Mouse (Mus musculus): Measurements from ENCODE around the gene 2310057J18Rik. TPM values are rescaled to one million over a fixed set of nuclear protein-coding genes. Genes with fewer than 3 reads are reported as not detected.
"Not testable (repeated sequence)": the region's sequence is repeated elsewhere in the genome, so short reads cannot be mapped to it uniquely, and the experiment has no call there.

The 2310057J18Rik gene
- polyA plus RNA-seq (2012; rRNA removed), result not detected in 2 replicates

GRCm38 (mm10) chr10:28986203-28986602 lies at the start of gene 2310057J18Rik:
Gene 2310057J18Rik, minus strand, starts transcription at chr10:28986303.
- no peak for DNase-seq (ENCODE audit: low read depth)

GRCm38 (mm10) chr10:29029960-29030359 lies 43.9 kb upstream of the 2310057J18Rik start:
- DNase-seq (ENCODE audit: low read depth), result not testable (repeated sequence)

- no peak for DNase-seq (ENCODE audit: low read depth)
These were observed 33.6 kb upstream of the 2310057J18Rik start for GRCm38 (mm10) chr10:29019496-29020270.

GRCm38 (mm10) chr10:28997776-28998175 lies 11.7 kb upstream of the 2310057J18Rik start:
- DNase-seq (ENCODE audit: low read depth), result no peak

- no peak for DNase-seq (ENCODE audit: low read depth)
These were observed 2.9 kb upstream of the 2310057J18Rik start for GRCm38 (mm10) chr10:28988990-28989389.

GRCm38 (mm10) chr10:28968189-28968588 lies 17.9 kb downstream of the 2310057J18Rik start:
- no peak for DNase-seq (ENCODE audit: low read depth)

- no peak for DNase-seq (ENCODE audit: low read depth)
These were observed 31.0 kb downstream of the 2310057J18Rik start for GRCm38 (mm10) chr10:28955138-28955537.

GRCm38 (mm10) chr10:28954515-28954914 lies 31.6 kb downstream of the 2310057J18Rik start:
- DNase-seq (ENCODE audit: low read depth), result no peak

Other genes starting within 250 kb of the 2310057J18Rik start
- 0.07 and 0.13 TPM in 2 replicates for gene Soga3, start 157.5 kb upstream of the 2310057J18Rik start, polyA plus RNA-seq (2012; rRNA removed)
- gene Gm49353, start 212.7 kb upstream of the 2310057J18Rik start, polyA plus RNA-seq (2012; rRNA removed), result not detected in 2 replicates
- gene 9330159F19Rik, start 225.3 kb upstream of the 2310057J18Rik start, polyA plus RNA-seq (2012; rRNA removed), result 3.1 and 3.2 TPM in 2 replicates